Mouse (Mus musculus) kidney, adult 18-20 months (tissue): ENCODE measurements around the gene Arpc2.

Experiments
- DNase-seq: peaks from one replicate; pipeline ENCODE4 v3.0.0; 2021

Arpc2 gene

DNA sequence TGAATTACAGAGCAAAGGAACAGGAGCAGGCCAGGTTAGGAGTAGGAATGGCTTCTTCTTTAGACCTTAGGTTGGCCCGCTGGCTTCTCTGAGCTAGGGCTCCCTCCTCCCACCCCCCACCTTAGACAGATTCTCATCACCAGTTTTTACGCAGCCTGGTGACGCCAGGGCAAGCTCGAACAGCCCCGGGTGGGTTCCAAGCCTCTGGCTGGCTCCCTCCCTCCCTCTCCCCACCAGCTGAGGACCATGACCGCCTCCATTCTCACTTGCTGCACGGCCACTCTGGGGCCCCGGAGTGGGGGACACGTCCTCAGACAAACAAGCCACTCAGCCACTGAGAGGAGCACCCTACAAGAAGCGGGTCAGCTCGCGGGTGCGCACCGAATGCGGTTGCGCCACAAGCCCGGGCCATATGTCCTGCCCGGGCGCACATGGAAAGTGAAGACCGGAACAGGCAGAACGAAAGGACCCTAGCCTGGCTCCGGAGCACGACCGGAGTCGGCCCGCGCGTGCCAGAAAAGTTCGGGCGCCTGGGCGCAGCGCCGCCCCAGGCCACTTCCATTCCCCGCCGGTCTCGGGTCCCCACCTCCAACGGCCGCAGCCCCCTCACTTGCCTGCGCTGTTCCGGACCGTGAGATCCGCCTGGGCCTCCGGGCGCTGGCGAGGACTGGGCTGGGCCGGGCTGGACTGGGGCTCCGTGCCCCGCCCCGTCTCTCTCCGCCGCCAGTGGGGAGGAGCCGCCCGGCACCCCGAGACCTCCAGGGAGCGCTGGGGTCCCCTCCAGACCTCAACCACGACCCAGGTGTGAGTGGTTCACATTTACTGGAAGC lies 67.8 kb downstream of the Arpc2 start:
- DNase-seq: peak; percentile 89

DNA sequence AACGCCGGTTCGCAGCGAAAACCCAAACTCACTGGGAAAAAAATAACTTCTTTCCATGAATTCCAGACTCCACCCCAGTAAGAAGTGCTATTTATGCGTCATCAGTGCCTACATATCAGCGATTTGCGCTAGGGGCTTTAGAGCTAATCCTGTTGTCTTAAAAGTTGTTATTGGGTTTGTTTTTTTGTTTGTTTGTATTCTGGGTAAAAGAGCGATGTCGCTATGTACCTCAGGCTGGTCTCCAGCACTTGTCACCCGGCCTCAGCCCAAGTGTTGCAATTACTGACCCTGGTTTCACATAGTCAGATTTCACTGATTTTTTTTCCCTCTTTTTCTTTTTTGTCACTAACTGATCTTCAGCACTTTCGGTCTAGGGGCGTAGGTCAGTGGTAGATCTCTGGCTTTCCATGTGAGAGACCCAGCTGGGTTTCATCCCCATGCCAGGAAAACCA lies 68.5 kb downstream of the Arpc2 start:
- no peak for DNase-seq

DNA sequence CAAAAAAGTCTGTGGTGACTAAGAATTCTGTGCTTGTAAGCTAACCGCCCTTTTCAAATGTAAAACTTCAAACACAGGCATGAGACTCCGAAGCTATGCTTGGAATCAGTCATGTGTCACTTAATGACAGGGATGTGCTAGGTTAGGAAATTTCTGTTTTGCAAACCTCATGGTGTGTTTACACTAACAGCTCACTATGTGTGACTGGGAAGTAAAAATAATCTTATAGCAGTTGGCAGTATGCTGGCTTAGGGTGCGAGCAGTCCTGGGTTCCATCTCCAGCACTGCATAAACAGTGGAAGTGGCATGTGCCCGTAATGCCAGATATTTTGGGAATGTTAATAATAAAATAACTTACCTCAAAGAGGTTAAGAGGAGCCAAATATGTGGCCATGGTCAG lies 69.1 kb downstream of the Arpc2 start:
- no peak for DNase-seq

DNA sequence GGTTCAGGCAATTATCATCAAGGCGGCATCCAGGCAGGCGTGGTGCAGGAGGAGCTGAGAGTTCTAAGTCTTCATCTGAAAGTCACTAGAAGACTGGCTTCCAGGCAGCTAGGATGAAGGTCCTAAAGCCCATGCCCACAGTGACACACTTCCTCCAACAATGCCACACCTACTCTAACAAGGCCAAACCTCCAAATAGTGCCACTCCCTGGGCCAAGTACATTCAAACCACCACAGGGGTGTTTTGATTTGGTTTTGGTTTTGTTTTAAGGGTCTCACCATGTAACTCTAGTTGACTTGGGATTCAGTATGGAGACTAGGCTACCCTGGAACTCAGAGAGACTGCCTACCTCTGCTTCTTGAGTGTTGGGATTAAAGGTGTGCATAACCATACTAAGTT lies 69.6 kb downstream of the Arpc2 start, which contains the start of gene Tmbim1:
Gene Tmbim1 (minus strand): TSS at position 101 of the 400 bp plus-strand sequence.
- DNase-seq: no peak

DNA sequence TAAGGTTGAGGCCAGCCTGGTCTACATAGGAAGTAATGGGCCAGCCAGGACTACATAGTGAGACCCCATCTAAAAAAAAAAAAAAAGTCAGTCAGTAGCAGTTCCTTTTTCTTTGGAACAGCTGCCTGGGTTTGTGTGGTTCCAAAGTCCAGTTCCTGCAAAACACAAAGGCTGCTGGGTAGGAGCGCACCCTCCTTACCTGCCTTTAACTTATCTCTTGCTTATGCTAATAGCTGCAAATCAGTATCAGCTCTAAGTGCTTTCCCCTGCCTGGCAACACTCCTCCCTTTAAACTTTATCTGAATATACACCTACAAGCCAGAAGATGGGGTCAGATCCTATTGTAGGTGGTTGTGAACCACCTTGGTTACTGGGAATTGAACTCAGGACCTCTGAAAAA lies 71.3 kb downstream of the Arpc2 start:
- no peak for DNase-seq

DNA sequence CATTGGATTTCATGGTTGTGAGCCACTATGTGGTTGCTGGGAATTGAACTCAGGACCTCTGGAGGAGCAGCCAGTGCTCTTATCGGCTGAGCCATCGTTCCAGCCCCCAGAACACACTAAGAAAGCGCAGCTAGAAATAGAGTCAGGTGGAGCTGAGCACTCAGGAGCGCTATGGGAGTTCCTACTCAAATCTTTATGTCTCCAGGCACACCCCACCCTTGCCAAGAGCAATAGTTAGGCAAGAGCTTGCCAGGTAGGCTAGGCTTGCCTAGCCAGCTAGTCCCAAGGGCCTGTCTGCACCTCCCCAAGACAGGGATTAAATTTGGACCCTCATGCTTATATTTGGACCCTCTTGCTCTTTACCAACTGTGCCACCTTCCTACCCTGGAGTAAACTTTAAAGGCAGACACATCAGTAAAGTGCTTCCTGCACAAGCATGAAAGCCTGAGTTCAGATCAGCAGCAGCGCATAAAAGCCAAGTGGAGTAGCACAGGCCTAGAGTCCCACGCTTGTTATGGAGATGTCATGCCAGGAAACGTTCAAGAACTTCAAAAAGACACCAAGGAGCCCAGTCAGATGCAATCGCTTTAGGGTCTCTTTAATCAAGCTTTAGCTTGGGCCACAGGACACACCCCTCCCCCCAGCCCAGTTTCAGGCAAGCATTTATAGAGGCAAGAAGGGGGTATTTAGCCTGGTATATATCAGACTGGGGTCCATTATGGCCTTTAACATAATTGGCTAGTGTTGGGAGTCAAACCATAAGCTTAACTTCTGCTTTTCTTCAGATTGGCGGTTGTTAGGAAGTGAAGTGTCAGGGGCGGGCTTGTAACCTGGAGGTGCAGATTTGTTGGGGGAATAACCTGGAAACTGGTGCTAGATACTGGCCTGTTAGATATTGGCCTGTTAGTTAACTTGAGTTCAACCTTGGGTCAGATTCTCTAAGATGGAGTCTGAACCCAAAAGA lies 72.4 kb downstream of the Arpc2 start:
- no peak for DNase-seq

DNA sequence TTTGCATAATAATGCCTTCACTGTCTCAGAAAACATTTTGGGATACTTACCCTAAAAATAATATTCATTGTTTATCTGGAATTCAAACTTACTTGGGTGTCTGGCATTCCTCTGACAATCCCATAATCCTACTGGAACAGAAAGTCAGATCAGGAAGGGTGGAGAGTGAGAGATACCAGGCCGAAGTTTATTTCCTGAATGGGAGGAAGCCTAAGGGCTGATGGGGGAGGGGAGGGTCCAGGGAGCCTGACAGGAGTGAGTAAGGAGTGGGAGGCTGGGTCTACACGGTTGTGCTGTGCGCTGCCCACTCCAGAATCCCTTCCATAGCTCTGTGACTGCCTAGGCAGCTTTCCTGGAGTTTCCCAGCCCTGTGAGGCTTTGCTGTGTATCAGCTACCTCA lies 73.9 kb downstream of the Arpc2 start:
- no peak for DNase-seq

DNA sequence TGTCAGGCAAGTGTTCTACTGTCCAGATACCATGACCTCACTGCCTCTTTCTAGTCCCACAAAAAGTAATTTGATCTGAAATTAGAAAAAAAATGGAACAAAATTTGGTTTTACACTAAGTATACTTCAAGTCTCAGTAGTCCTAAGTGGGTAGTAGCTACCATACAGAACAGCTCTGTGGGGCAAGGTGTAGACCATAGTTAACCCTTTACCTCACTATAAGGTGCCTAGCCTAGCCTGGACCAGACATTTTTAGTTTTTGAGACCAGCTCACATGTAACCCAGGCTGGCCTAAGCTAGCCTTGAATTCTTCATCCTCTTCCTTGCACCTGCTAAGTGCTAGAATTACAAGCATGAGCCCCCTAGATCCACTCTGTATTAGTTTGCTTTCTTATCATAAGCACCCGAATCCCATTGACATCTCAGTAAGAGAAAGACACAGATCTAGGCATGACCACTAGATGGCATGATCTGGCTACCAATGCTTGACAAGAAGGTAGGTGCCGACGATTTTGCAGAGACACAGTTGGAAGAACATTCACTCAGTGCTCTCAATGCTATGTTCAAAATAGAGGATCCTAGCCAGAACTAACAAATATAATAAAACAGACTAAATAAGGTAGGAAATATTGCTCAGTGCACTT lies 77.3 kb downstream of the Arpc2 start:
- no peak for DNase-seq

DNA sequence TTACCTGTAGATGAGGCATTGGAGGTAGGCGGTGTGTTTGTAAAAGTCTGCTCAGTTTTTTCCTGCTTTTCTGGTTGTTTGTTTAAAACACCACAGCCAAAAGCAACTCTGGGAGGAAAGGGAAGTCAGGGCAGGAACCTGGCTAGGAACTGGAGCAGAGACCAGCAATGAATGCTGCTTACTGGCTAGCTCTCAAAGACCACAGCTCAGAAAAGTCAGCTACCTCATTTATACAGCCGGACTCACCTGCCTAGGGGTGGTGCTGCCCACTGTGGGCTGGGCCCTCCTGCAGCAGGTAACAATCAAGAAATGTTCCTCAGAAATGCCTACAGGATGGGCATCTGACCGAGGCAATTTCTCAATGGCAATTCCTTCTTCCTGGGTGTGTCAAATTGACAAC lies 78.9 kb downstream of the Arpc2 start:
- no peak for DNase-seq

DNA sequence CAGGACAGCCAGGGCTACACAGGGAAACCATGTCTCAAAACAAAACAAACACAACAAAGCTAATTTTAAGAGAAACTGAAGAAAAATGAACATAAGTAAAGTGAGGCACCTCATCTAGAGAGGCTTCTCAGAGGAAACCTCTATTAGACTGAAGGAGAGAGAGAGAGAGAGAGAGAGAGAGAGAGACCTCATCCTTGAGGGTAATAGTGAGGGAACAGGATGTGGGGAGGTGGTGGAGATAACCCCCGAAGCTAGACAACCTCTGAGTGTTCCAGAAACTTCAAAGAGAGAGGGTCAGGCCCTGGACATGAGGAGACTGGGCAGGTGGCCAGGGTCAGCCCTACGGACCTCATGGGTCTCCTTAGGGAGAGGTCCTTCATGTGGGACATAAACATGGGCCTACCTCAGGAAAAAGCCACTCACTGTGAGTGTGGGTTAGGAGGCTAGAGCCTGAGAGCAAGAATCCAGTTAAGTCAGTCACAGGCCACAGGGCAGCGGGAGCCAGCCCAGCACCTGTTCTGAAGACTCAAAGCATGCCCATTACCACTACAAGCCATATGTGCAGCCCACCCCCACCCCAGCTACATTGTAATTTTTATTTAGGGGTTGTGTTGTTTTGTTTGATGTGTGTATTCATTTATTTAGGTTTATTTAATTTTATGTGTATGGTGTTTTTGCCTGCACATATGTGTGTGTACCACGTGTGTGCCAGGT lies 80.4 kb downstream of the Arpc2 start:
- DNase-seq: no peak
